Mouse (Mus musculus) A20 (cell line): ENCODE data around the gene Spns2.

Experiments used
- DNase-seq: peaks from one replicate; pipeline ENCODE4 v3.0.0-alpha.2; 2011; ENCODE audit warnings: low read depth, low spot score

Gene Spns2

GRCm38 (mm10) chr11:72489881-72490301, at the start of gene Spns2:
Spns2 (minus strand) TSS chr11:72489904.
- peak; percentile 77 for DNase-seq

GRCm38 (mm10) chr11:72538811-72539210, 49.1 kb upstream of the Spns2 start:
- DNase-seq: no peak

- DNase-seq: peak; percentile 91
These were observed 48.5 kb upstream of the Spns2 start for GRCm38 (mm10) chr11:72538037-72538755.

- DNase-seq: no peak
These were observed 47.8 kb upstream of the Spns2 start for GRCm38 (mm10) chr11:72537503-72537902.

GRCm38 (mm10) chr11:72535519-72535918, 45.8 kb upstream of the Spns2 start:
- DNase-seq: peak; percentile 64

GRCm38 (mm10) chr11:72532890-72533289, 43.2 kb upstream of the Spns2 start:
- no peak for DNase-seq

- no peak for DNase-seq
These were observed 41.9 kb upstream of the Spns2 start for GRCm38 (mm10) chr11:72531632-72532031.

GRCm38 (mm10) chr11:72531144-72531543, 41.4 kb upstream of the Spns2 start:
- no peak for DNase-seq

GRCm38 (mm10) chr11:72526190-72526589, 36.5 kb upstream of the Spns2 start:
- no peak for DNase-seq

- no peak for DNase-seq
These were observed 34.0 kb upstream of the Spns2 start for GRCm38 (mm10) chr11:72523711-72524110.

- DNase-seq: no peak
These were observed 32.9 kb upstream of the Spns2 start for GRCm38 (mm10) chr11:72522616-72523041.

- DNase-seq: no peak
These were observed 32.2 kb upstream of the Spns2 start for GRCm38 (mm10) chr11:72521598-72522541.

- DNase-seq: no peak
These were observed 30.2 kb upstream of the Spns2 start for GRCm38 (mm10) chr11:72519895-72520294.

GRCm38 (mm10) chr11:72519189-72519588, 29.5 kb upstream of the Spns2 start:
- no peak for DNase-seq

GRCm38 (mm10) chr11:72518449-72518848, 28.7 kb upstream of the Spns2 start:
- DNase-seq: no peak

- DNase-seq: no peak
These were observed 25.3 kb upstream of the Spns2 start for GRCm38 (mm10) chr11:72514967-72515366.

GRCm38 (mm10) chr11:72508651-72509050, 18.9 kb upstream of the Spns2 start:
- DNase-seq: no peak

- DNase-seq: no peak
These were observed 17.9 kb upstream of the Spns2 start for GRCm38 (mm10) chr11:72507651-72508050.

- no peak for DNase-seq
These were observed 14.5 kb upstream of the Spns2 start for GRCm38 (mm10) chr11:72504016-72504797.

- no peak for DNase-seq
These were observed 13.8 kb upstream of the Spns2 start for GRCm38 (mm10) chr11:72503501-72503921.

- DNase-seq: no peak
These were observed 12.5 kb upstream of the Spns2 start for GRCm38 (mm10) chr11:72502236-72502635.
